Mouse (Mus musculus) gastrocnemius, postnatal 25 days (tissue): ENCODE results near the gene Matk. TPM values are rescaled to one million over a fixed set of nuclear protein-coding genes. Genes with fewer than 3 reads are reported as not detected.

Experiments
- DNase-seq: peaks from one replicate; pipeline ENCODE4 v3.0.0; 2022
- total RNA-seq, 2 experiments: library from RNA; stranded (reverse); gene quantifications; 1 replicate in 1 of 2; 2 replicates in 1 of 2; pipeline ENCODE4 v1.2.3; 2021

Gene Matk
- total RNA-seq, 2 experiments from 2014 or later: 0.13 to 0.23 TPM

- DNase-seq: no peak
These were observed 33.9 kb downstream of the Matk start for GRCm38 (mm10) chr10:81286586-81286985.

DNA sequence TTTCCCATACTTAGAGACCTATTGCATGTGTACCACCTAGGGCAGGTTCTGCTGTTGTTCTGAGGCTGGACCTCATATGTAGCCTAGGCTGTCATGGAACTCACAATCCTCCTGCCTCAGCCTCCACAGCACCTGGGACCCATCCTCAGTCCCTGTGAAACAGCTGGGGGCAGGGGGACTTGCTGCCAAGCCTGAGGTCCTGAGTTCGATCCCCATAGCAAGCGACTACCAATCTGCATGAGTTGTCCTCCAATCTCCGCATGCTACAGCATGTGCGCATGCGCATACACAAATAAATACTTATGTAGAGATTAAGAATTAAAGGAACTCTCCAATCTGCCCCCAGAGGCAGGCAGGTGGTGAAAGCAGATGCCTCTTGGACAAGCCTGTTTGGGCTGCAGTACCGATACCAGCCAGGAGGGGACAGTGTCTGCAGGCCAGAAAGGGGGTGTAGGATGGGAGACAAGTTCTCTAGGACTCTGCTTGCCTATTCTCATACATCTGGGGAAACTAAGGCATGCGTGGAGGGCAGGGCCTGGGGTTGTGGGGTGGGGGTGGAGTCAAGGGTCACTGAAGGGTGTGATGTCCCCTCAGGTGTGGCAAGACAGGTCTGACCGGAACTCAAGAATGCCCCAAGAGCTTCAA is 34.9 kb downstream of the Matk start:
- no peak for DNase-seq

DNA sequence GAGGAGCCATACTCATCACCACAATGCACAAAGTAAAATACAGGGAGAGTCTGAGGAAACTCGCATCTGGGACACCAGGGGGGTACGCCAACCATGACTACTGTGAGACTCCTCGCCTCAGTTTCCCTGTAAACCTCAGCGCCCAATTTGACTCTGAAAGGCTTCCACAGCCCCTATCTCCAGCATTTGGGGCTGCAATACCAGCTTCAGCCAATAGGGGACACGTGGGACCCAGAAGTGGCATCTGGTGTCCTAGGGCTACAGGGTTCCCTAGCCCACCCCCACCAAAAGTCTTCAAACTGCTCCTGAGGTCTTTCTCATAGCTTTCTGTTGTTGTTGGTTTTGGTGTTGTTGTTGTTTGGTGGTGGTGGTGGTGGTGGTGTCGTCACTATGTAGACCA is 35.9 kb downstream of the Matk start:
- DNase-seq: no peak

DNA sequence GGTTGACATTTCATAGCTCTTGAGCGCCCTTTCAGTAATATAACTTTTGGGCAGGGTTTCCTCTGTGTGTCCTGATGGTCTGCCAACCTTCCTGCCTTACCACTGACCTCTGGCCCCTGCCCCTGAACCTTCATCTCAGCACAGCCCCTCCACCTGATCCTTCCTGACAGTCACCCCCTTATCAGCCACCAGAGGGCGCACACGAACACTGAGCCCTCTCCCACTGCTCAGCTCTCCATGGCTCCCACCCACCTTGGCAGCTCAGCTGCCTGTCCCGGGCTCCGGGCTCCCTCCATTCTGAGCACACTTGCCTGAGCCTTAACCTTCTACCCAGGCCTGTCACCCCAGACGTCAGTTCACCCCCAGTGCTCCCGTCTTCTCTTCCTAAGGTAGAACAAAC is 36.5 kb downstream of the Matk start:
- no peak for DNase-seq

- no peak for DNase-seq
These were observed 37.1 kb downstream of the Matk start for GRCm38 (mm10) chr10:81289811-81290210.

GRCm38 (mm10) chr10:81290698-81291460 is 38.1 kb downstream of the Matk start:
- DNase-seq: no peak

DNA sequence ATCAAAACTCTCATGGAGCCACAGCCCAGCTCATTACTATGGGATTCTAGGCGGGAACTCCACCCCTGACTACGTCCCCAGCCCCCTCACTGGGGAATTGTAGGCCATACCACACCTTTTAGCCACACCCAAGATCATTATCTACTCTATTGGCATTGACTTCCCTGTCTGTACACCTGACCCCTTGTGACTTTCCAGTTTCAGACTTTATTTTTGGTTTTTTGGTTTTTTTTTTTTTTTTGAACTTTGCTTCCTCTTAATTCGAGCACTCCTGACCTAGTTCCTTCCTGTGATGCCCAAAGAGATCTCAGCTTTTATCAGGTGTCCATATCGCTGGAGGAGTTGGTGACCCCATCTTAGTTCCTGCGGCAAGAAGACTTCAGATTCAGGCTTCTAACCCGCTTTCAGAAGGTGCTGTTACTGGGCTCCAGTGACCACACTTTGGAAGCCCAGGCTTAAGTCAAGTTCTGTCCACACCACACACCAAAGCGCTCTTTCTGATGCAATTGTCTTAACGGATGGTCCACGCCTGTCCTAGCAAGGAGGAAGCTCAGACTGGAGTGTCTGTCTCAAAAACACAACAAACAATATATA is 38.9 kb downstream of the Matk start, which contains the start of gene Tjp3:
Gene Tjp3 (minus strand): TSS at position 71 of the 594 bp plus-strand sequence.
- DNase-seq: no peak

DNA sequence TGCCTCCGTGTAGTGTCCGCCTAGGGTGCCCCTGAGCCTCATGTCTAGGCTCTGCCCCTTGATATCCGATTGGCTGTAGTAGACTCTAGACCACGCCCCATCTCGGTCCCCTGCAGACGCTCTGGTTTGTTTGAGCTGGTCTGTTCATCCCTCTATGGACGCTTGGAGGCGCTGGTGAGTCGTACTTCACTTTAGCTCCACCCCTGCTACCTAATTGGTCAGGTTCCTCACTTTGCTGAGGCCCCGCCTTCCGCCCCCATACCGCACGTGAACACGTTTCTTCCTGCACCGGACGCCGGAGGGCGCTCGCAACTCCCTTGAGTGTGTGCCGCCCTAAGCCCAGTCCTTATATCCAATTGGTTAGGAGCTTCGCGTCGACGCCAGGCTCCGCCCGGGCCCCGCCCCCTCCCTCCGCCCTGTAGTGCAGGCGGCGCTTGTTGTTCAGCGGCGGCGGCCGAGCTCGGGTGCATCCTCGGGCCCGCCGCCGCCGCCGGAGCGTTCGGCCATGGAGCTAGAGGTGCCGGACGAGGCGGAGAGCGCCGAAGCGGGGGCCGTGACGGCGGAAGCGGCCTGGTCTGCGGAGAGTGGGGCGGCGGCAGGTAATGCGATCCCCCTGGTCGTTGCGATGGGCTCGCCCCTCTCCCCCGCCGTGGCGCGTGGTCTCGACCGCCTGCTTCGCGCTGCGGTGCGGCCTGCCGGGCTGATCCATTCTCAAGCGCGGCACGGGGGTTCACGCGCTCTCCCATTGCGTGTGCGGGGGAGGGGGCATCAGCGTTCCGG is 40.0 kb downstream of the Matk start, which contains the start of gene Pip5k1c:
Gene Pip5k1c (plus strand): TSS at position 410 of the 780 bp plus-strand sequence.
- peak; percentile 100 for DNase-seq

DNA sequence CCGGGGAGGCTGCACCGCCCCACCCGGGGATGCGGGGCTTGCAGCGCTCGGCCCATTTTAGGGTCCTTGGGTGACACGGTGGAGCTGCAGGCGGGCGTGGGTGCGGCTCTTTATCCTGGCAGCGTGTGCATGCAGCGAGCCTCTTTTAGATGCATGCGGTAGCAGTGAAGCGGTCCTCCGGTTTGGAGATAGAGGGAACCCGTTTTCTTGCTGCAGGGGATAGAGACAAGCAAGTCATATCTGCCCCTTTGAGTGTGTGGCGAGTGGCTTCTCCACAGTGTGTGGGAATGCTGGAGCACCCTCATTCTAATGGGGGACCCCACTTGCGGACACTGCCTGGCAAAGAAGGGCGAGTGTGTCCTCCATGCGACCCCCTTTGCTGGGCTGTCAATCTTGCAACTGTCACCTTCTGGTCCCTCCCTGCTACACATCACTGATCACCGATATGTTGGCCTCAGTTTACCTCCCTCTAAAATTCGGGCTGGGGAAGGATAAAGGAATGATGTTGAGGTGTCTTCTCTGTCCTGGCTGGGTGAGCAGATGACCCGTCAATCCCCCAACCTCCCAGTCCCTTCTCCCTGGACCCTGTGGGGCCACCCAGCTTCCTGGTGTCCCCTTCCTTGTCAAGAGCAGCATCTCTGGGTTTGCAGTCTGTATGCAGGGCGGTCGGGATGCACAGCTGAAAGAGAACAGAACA is 40.7 kb downstream of the Matk start:
- no peak for DNase-seq

- DNase-seq: no peak
These were observed 41.7 kb downstream of the Matk start for GRCm38 (mm10) chr10:81294442-81294841.

GRCm38 (mm10) chr10:81295185-81295584 is 42.5 kb downstream of the Matk start:
- no peak for DNase-seq

- no peak for DNase-seq
These were observed 44.5 kb downstream of the Matk start for GRCm38 (mm10) chr10:81297246-81297645.

DNA sequence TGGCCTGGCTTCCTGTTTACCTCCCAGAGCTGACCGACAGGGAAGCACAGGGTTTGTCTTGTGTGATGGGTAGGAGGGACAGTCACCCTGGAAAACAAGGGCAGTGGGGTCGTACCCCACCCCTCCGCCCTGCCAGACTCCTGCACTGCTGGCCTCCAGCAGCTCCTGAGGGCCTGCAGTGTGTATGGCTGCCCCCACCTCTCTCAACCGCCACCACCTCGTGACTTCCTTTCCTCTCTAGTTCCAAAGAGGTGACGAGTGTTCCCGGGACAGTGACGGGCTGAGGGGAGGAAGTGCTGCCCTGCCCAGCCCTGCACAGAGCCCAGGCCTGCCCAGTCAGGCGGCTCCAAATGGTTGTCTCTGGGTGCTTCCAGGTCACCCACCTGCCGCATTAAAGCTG is 45.1 kb downstream of the Matk start:
- peak; percentile 62 for DNase-seq

DNA sequence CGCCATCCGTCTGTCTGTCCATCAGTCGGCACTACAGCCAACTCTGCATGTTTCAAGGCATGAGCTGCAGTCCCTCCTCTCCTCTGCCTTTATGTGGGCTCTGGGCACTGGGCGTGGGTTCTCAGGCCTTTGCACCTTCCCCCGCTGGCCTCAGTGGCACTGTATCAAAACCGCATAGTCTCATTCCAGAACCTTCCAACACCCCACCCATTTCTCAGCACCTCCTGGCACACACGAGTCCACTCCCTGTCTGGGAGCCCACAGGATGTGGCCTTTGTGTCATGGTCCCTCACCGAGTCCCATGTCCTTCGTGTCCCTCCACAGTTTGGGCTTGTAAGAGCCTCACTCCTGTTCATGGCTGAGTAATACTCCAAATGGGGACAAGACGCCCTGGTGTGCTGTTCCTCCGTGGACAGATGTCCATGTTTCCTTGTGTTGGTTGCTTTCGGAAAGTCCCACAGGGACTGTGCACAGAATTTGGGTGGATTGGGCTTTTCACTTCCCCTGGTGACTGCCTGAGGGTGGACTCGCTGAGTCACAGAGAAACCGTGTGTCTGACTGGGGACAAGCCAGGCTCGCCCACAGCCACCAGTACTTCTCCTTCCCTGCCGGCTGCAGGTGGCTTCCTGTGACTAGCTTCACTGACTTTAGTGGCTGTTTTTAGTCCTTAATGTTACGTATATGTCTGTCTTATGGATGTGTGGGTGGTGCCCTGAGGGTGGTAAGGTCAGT is 45.8 kb downstream of the Matk start:
- DNase-seq: no peak

DNA sequence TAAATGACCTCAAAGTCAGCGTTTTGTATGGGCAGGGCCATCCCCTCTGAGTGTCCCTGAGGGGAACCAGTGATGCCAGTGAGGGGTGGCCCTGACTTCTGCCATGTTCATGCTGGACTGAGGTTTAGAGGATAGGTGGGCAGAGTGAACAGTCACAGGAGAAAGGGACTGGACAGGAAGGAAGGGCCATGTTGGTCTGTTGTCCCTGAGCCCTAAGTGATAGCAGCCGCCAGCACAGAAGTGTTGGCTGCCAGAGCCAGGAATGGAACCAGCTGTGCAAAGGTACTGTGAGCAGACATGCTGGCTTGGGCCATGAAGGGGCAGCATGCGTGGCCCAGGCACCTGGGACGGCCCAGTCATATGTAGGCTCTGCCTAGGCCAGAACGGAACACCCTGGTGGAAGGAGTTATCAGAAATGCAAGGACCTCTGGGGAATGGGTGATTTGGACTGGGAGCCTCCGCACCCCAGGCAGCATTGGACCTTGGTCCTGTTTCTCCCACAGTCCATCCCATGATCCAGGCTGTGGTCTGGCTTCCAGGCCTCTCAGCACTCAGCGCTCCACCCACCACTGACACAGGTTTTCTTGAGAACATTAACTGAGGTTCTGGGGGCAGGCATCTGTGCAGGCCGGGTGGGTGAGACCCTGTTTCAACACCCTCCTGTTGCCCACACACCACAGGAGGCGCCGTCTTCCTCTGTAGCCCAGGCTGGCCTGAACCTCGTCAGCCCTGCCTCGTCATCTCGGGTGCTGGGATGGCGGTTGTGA is 47.0 kb downstream of the Matk start:
- DNase-seq: no peak

DNA sequence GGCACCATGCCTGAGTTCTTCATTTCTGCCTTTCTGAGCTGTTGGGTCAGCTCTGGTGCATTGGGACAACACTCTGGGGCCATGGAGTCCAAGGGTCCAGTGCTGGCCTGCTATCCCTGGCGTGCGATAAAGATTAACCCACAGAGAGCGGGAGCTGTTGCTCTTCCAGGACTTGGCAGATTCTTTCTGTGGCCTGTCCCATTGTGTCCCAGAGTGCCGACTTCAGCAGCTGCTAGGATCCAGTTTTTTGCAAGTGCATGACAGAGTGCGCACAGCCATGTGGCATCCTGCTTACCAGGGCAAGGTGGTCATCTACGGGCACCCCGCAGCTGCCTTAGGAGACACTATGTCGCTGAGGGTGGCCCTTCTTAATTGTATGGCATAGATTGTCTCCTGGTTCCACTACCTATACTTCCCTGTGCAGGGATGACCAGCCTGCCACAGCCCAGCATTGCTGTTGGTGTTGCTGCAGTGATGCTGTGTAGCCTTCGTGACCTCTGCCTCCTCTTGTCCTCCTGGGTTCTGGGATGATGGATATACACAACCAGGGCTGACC is 47.7 kb downstream of the Matk start:
- DNase-seq: no peak

- no peak for DNase-seq
These were observed 48.6 kb downstream of the Matk start for GRCm38 (mm10) chr10:81301321-81301720.

- DNase-seq: no peak
These were observed 49.6 kb downstream of the Matk start for GRCm38 (mm10) chr10:81302288-81302687.

GRCm38 (mm10) chr10:81302781-81303218 is 50.1 kb downstream of the Matk start:
- no peak for DNase-seq

GRCm38 (mm10) chr10:81303258-81303657 is 50.5 kb downstream of the Matk start:
- no peak for DNase-seq
